Mouse (Mus musculus): Measurements from ENCODE around the gene Arhgef11.

DNA sequence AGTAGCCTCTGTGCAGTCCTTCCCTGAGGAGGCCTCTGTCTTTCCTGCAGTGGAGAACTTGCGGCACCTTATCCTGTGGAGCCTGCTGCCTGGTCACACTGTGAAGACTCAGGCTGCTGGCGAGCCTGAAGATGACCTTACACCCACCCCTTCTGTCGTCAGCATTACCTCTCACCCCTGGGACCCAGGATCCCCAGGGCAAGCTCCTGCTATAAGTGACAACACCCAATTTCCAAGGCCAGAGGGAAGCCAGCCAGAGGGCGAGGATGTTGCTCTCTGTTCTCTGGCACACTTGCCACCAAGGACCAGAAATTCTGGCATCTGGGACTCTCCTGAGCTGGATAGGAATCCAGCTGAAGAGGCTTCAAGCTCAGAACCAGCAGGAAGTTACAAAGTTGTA, 115.7 kb downstream of the Arhgef11 start:
- TF ChIP-seq USF1 (IDR thresholded peaks at IDR 0.05; ENCODE audit: low read depth) (no peak), MAX (IDR thresholded peaks at IDR 0.05; ENCODE audit: low read depth) (no peak), POLR2A (IDR thresholded peaks at IDR 0.05; ENCODE audit: insufficient read length, low read depth) (no peak), E2F4 (IDR thresholded peaks at IDR 0.05; ENCODE audit: insufficient read depth) (no peak), CEBPB (IDR thresholded peaks at IDR 0.05; ENCODE audit: insufficient read depth, poor library complexity, severe bottlenecking) (no peak)
